Mouse (Mus musculus): ENCODE data around the gene Mri1. TPM values are rescaled to one million over a fixed set of nuclear protein-coding genes. Genes with fewer than 3 reads are reported as not detected.

Gene Mri1
- polyA plus RNA-seq, 1 experiment = 22.8 TPM

GRCm38 (mm10) chr8:84276447-84276846 is 19.3 kb upstream of the Mri1 start:
- Histone ChIP-seq H3K4me2 (ENCODE audit: low read depth) (no peak overlapping the region), H3K79me2 (ENCODE audit: control insufficient read depth, insufficient read depth) (no peaks in the 10 kb centered on the region), H3K4me3 (no peak overlapping the region), H3K36me3 (ENCODE audit: control insufficient read depth, insufficient read depth) (no peaks in the 10 kb centered on the region), H3ac (ENCODE audit: control insufficient read depth, insufficient read length) (no peak overlapping the region), H3K27me3 (ENCODE audit: control insufficient read depth, insufficient read depth, insufficient read length) (no peaks in the 10 kb centered on the region)
- TF ChIP-seq POLR2A (IDR thresholded peaks at IDR 0.05; ENCODE audit: insufficient read length, low read depth) = no peak
- no peak for TF ChIP-seq MYOG (IDR thresholded peaks at IDR 0.05; ENCODE audit: control insufficient read depth in 1 of 3, insufficient read depth in 1 of 3, insufficient read length in 2 of 3, low read depth in 2 of 3)
- TF ChIP-seq REST (IDR thresholded peaks at IDR 0.05; ENCODE audit: insufficient read depth, insufficient read length) = no peak

GRCm38 (mm10) chr8:84273968-84274367 is 16.8 kb upstream of the Mri1 start:
- no peak overlapping the region for H3ac ChIP-seq (ENCODE audit: control insufficient read depth, insufficient read length)
- H3K27me3 ChIP-seq (ENCODE audit: control insufficient read depth, insufficient read depth, insufficient read length) = no peaks in the 10 kb centered on the region
- H3K79me2 ChIP-seq (ENCODE audit: control insufficient read depth, insufficient read depth) = peaks cover 10% of the 10 kb centered on the region
- no peaks in the 10 kb centered on the region for H3K36me3 ChIP-seq (ENCODE audit: control insufficient read depth, insufficient read depth)
- TF ChIP-seq E2F4 (IDR thresholded peaks at IDR 0.05; ENCODE audit: insufficient read depth) (no peak), POLR2AphosphoS2 (IDR thresholded peaks at IDR 0.05; ENCODE audit: insufficient read length, low read depth) (no peak), MYOD1 (IDR thresholded peaks at IDR 0.05; ENCODE audit: control insufficient read depth in 1 of 3, insufficient read length in 2 of 3, low read depth in 2 of 3) (no peak), USF1 (IDR thresholded peaks at IDR 0.05; ENCODE audit: low read depth) (no peak), TCF3 (IDR thresholded peaks at IDR 0.05; ENCODE audit: insufficient read length, low read depth) (no peak), SRF (IDR thresholded peaks at IDR 0.05; ENCODE audit: control insufficient read depth, insufficient read length, low read depth) (no peak), POLR2A (IDR thresholded peaks at IDR 0.05; ENCODE audit: insufficient read length, low read depth) (no peak), MYOG (IDR thresholded peaks at IDR 0.05; ENCODE audit: control insufficient read depth in 1 of 3, insufficient read depth in 1 of 3, insufficient read length in 2 of 3, low read depth in 2 of 3) (no peak), MAX (IDR thresholded peaks at IDR 0.05; ENCODE audit: low read depth) (no peak), REST (IDR thresholded peaks at IDR 0.05; ENCODE audit: insufficient read depth, insufficient read length) (no peak), TCF12 (IDR thresholded peaks at IDR 0.05; ENCODE audit: insufficient read depth, poor library complexity, severe bottlenecking) (no peak), CEBPB (IDR thresholded peaks at IDR 0.05; ENCODE audit: insufficient read depth, poor library complexity, severe bottlenecking) (no peak)
- H3K4me3 ChIP-seq = no peak overlapping the region
- no peak overlapping the region for H3K4me2 ChIP-seq (ENCODE audit: low read depth)

- no peaks in the 10 kb centered on the region for H3K36me3 ChIP-seq (ENCODE audit: control insufficient read depth, insufficient read depth)
- no peaks in the 10 kb centered on the region for H3K27me3 ChIP-seq (ENCODE audit: control insufficient read depth, insufficient read depth, insufficient read length)
- TF ChIP-seq CEBPB (IDR thresholded peaks at IDR 0.05; ENCODE audit: insufficient read depth, poor library complexity, severe bottlenecking) = no peak
- no peak for TF ChIP-seq TCF12 (IDR thresholded peaks at IDR 0.05; ENCODE audit: insufficient read depth, poor library complexity, severe bottlenecking)
- H3K4me2 ChIP-seq (ENCODE audit: low read depth) = no peak overlapping the region
- no peak overlapping the region for H3ac ChIP-seq (ENCODE audit: control insufficient read depth, insufficient read length)
- H3K4me3 ChIP-seq = no peak overlapping the region
- peaks cover 10% of the 10 kb centered on the region for H3K79me2 ChIP-seq (ENCODE audit: control insufficient read depth, insufficient read depth)
These were observed 15.2 kb upstream of the Mri1 start for GRCm38 (mm10) chr8:84272302-84272701.

DNA sequence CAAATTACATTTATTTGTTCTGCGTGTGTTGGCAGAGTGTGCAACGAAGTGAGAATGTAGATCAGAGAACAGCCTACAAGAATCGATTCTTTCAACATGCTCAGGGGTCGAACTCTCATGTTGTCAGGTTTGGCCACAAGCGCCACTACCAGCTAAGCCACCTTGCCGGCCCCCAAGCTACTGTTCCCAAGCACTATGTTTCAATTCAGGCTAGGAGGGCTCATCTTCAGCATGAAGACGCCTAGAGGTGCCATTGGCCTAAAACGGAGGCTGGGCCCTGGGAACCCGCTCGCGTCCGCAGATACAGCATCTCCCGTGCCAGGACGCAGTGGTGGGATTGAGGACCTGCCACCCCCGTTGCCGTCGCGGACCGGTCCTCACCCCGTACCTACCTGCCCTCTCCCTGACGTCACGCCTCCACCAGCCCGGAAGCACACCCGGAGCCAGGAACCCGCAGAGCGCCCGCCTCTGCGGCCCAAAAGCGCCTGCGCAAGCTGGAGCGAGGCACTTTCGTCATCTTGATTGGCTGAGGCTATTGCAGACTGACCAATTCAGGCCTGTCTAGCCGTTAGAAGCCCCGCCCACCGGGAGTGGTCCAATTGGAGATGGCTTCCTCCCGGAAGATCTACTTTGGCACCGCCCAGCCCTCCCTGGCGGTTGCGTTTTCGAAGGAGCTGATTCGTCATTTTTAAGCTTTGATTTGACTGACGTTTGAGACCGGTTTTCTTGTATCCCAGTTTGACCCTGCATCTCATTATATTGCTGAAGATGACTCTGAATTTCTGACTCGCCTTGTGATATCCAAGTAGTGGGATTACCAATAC is 13.0 kb upstream of the Mri1 start, which contains the start of gene Ccdc130:
Ccdc130 (minus strand) TSS at position 431 of the 824 bp plus-strand sequence.
- Histone ChIP-seq H3K4me3 (peak within 1 kb of the TSS; percentile 58), H3K79me2 (ENCODE audit: control insufficient read depth, insufficient read depth) (peaks cover 10% of the 10 kb centered on the region), H3K4me2 (ENCODE audit: low read depth) (peak within 1 kb of the TSS; percentile 81), H3ac (ENCODE audit: control insufficient read depth, insufficient read length) (peak within 1 kb of the TSS; percentile 71), H3K36me3 (ENCODE audit: control insufficient read depth, insufficient read depth) (no peaks in the 10 kb centered on the region), H3K27me3 (ENCODE audit: control insufficient read depth, insufficient read depth, insufficient read length) (no peaks in the 10 kb centered on the region)
- TF ChIP-seq SRF (IDR thresholded peaks at IDR 0.05; ENCODE audit: control insufficient read depth, insufficient read length, low read depth) (peak; percentile 52), REST (IDR thresholded peaks at IDR 0.05; ENCODE audit: insufficient read depth, insufficient read length) (no peak), POLR2AphosphoS2 (IDR thresholded peaks at IDR 0.05; ENCODE audit: insufficient read length, low read depth) (peak; percentile 94), POLR2A (IDR thresholded peaks at IDR 0.05; ENCODE audit: insufficient read length, low read depth) (peak; percentile 97), MYOD1 (IDR thresholded peaks at IDR 0.05; ENCODE audit: control insufficient read depth in 1 of 3, insufficient read length in 2 of 3, low read depth in 2 of 3) (no peak)

DNA sequence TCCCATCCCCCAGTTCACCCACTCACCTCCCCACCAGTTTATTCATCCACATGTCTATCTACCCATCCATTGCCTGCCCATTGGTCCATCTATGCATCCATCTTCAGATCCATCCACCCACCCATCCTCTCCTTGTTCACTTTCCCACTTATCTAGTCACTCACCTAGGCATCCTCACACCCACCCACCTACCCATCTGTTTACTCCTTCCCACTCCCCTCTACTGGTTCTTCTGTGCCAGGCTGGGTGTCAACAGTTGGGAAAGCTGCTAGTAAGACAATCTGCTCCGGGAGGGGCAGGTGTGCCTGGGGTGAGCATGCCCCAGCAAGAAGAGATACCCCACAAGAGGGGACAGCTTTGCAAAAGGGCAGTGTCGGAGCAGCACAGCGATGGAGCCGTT is 4.0 kb upstream of the Mri1 start:
- Histone ChIP-seq H3K36me3 (ENCODE audit: control insufficient read depth, insufficient read depth) (peaks cover 9% of the 10 kb centered on the region), H3K4me3 (no peak overlapping the region), H3K4me2 (ENCODE audit: low read depth) (no peak overlapping the region), H3ac (ENCODE audit: control insufficient read depth, insufficient read length) (no peak overlapping the region), H3K79me2 (ENCODE audit: control insufficient read depth, insufficient read depth) (no peaks in the 10 kb centered on the region), H3K27me3 (ENCODE audit: control insufficient read depth, insufficient read depth, insufficient read length) (no peaks in the 10 kb centered on the region)
- no peak for TF ChIP-seq POLR2A (IDR thresholded peaks at IDR 0.05; ENCODE audit: insufficient read length, low read depth)
- no peak for TF ChIP-seq MAX (IDR thresholded peaks at IDR 0.05; ENCODE audit: low read depth)
- no peak for TF ChIP-seq REST (IDR thresholded peaks at IDR 0.05; ENCODE audit: insufficient read depth, insufficient read length)
- TF ChIP-seq MYOD1 (IDR thresholded peaks at IDR 0.05; ENCODE audit: control insufficient read depth in 1 of 3, insufficient read length in 2 of 3, low read depth in 2 of 3) = no peak
- no peak for TF ChIP-seq USF1 (IDR thresholded peaks at IDR 0.05; ENCODE audit: low read depth)

Data from myocyte (in vitro differentiated cells).